Mouse (Mus musculus): ENCODE measurements around the gene Gm44973. TPM values are rescaled to one million over a fixed set of nuclear protein-coding genes. Genes with fewer than 3 reads are reported as not detected.
"Not testable (repeated sequence)": the region's sequence is repeated elsewhere in the genome, so short reads cannot be mapped to it uniquely, and the experiment has no call there.

The Gm44973 gene
- polyA plus RNA-seq, 2 experiments, result 0.03 to 1.9 TPM

DNA sequence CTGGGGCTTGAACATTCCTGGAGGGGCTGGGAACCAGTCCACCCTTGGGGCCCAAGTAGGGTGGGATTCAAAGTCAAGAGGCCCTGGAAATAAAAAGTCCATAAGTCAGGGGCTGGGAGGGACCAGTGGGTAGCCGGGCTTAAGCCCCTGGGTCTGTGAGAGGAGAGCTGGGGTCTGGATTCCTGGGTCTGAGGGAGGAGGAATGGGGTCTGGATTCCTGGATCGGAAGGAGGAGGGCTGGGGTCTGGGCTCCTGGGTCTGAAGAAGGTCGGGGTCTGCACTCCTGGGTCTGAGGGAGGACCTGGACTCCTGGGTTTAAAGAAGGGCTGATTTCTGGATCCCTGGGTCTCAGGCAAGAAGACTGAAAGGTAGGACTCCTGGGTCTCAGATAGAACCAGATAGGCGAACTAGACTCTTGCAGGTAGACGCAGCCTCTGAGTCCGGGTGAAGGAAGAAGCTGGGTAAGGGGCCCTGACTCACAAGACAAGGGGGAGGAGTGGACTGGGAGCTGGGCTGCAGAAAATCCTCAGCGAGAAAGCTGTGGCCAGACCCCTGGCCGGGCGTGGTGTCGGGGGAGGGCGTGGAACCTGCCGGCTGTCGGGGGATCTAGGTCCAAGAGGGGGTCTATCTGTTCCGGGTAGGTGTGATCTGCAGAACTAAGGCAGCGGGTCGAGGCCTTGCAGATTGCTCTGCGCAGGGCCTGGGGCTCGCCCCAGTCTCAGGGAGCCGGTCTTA, 19.9 kb upstream of the Gm44973 start:
- WGBS (ENCODE audit: insufficient replicate concordance), result 6% methylated on average over 19 of the region's 19 CpGs
- ATAC-seq (ENCODE audit: insufficient read depth), result no peak; the same call in 1 of the 2 replicates
- no peak overlapping the region for H3K27ac ChIP-seq

DNA sequence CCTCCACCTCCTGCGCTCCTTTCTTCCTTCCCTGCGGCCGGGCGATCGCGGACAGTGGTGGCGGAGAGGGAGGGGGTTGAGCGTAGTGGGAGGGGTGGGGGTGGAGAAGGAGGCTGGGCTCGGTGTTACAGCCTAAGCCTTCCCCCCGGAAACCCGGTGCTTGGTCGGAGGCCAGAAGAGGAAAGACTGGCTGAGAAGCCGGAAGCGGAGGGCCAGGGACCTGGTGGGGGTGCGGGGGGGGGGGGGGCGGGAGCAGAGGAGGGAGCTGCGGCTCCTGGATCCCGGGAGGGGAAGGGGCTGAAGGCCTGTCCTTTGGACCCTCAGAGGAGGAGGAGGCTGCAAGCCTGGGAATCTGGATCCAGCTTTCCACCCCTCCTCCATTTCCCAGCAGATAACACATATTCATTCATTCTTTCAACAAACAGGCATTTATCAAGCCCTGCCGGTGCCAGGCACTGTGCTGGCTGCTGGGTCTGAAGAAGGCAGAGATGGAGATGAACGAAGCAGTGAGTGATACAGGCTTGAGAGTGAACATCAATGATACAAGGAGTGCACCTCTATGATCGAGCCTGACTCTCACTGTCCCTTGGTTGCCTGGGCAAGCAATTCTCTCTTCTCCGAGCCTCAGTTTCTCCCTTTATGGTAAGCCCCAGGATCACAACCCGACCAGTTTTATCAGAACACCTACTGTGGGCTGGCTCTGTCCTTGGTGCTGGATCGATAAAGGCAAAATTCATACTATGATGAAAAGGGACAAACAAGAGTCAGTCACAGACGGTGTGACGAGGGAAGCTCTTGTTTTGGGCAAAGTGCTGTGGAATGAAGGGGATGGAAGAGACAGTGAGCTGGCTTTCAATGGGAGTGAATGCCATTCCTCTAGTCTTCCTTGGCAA, 19.0 kb upstream of the Gm44973 start, which contains the start of gene Zfp579:
Gene Zfp579 (minus strand): TSS at position 156 of the 893 bp plus-strand sequence.
- no peaks in the 10 kb centered on the region for H3K9me3 ChIP-seq (ENCODE audit: control insufficient read depth, low read length)
- no peaks in the 10 kb centered on the region for H3K4me1 ChIP-seq (replicated peaks; ENCODE audit: control insufficient read depth in 2 of 2, insufficient read depth in 2 of 2, low read length in 1 of 2)
- peak within 1 kb of the TSS; percentile 54 to 55 for H3K4me3 ChIP-seq (ENCODE audit: insufficient read depth in 1 of 2, low read depth in 2 of 2, low read length in 2 of 2)
- H3K27me3 ChIP-seq (ENCODE audit: control insufficient read depth, insufficient read depth, low read length), result peaks cover 20% of the 10 kb centered on the region
- TF ChIP-seq EP300 (IDR thresholded peaks at IDR 0.05; ENCODE audit: low read depth) (no peak), CTCF (IDR thresholded peaks at IDR 0.05; ENCODE audit: low read depth) (no peak)
- H3K4me2 ChIP-seq (ENCODE audit: low read depth), result peak within 1 kb of the TSS; percentile 54
- H3K36me3 ChIP-seq (replicated peaks; ENCODE audit: control insufficient read depth, insufficient read depth, low read depth), result no peaks in the 10 kb centered on the region
- H3K9ac ChIP-seq (replicated peaks), result 0 out of 2 replicates have a peak within 1 kb of the TSS, but pooled peaks have one; percentile 20
- DNase-seq (ENCODE audit: low read depth in 3 of 3, low spot score in 3 of 3) (peak in 2 of 3 experiments; percentile 31 to 33), ATAC-seq (ENCODE audit: insufficient read depth) (peak; percentile 64)
- no peak within 1 kb of the TSS for H3K27ac ChIP-seq
- WGBS (ENCODE audit: insufficient replicate concordance), result 5% methylated on average over 23 of the region's 26 CpGs

More for the DNA sequence above, 19.9 kb upstream of the Gm44973 start:
- TF ChIP-seq CTCF (IDR thresholded peaks at IDR 0.05; ENCODE audit: low read depth), result no peak
- Histone ChIP-seq H3K36me3 (replicated peaks; ENCODE audit: control insufficient read depth, insufficient read depth, low read depth) (no peaks in the 10 kb centered on the region), H3K4me3 (ENCODE audit: insufficient read depth in 1 of 2, low read depth in 2 of 2, low read length in 2 of 2) (peak overlapping the region; percentile 54 to 55), H3K27me3 (ENCODE audit: control insufficient read depth, insufficient read depth, low read length) (peaks cover 20% of the 10 kb centered on the region), H3K9ac (replicated peaks) (0 out of 2 replicates have a peak overlapping the region, but pooled peaks have one; percentile 20), H3K4me1 (replicated peaks; ENCODE audit: control insufficient read depth in 2 of 2, insufficient read depth in 2 of 2, low read length in 1 of 2) (no peaks in the 10 kb centered on the region), H3K9me3 (ENCODE audit: control insufficient read depth, low read length) (no peaks in the 10 kb centered on the region), H3K4me2 (ENCODE audit: low read depth) (peak overlapping the region; percentile 54)
- no peak for DNase-seq (ENCODE audit: low read depth in 3 of 3, low spot score in 3 of 3)

DNA sequence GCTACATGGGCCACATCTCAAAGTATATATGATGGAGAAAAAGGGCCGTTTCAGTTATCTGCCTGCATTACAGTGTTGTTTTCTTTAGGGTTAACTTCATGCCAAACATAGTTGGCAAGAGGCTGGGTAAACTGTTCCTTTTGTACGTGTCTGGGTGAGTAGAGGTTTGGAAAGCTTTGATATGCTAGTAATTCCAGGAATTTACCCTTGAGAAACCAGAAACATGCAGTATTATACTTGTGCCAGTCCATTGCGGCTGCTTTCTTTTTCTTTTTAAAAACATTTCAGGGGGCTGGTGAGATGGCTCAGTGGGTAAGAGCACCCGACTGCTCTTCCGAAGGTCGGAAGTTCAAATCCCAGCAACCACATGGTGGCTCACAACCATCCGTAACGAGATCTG, 18.4 kb upstream of the Gm44973 start:
- Histone ChIP-seq H3K27ac (no peak overlapping the region), H3K4me2 (ENCODE audit: low read depth) (no peak overlapping the region), H3K27me3 (ENCODE audit: control insufficient read depth, insufficient read depth, low read length) (peaks cover 20% of the 10 kb centered on the region), H3K9ac (replicated peaks) (no peak overlapping the region), H3K9me3 (ENCODE audit: control insufficient read depth, low read length) (no peaks in the 10 kb centered on the region), H3K4me3 (ENCODE audit: insufficient read depth in 1 of 2, low read depth in 2 of 2, low read length in 2 of 2) (no peak overlapping the region), H3K4me1 (replicated peaks; ENCODE audit: control insufficient read depth in 2 of 2, insufficient read depth in 2 of 2, low read length in 1 of 2) (no peaks in the 10 kb centered on the region), H3K36me3 (replicated peaks; ENCODE audit: control insufficient read depth, insufficient read depth, low read depth) (no peaks in the 10 kb centered on the region)
- WGBS (ENCODE audit: insufficient replicate concordance), result 59% methylated on average over 6 of the region's 8 CpGs
- TF ChIP-seq CTCF (IDR thresholded peaks at IDR 0.05; ENCODE audit: low read depth) (no peak), EP300 (IDR thresholded peaks at IDR 0.05; ENCODE audit: low read depth) (no peak)
- DNase-seq (ENCODE audit: low read depth in 3 of 3, low spot score in 3 of 3), result no peak
- no peak for ATAC-seq (ENCODE audit: insufficient read depth)

DNA sequence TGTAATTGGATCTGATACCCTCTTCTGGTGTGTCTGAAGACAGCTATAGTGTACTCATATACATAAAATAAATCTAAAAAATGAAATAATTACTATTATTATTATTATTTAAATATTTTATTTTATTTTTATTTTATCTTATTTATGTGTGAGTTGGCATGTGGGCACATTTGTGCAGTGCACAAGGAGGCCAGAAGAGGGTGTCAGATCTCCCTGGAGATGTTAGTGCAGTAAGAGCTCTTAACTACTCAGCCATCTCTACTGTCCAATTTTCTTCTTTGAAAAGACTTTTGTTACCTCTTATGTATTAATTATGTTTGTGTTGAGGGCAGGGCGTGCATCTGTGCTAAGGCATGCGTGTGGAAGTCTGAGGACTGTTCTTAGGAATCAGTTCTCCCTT, 15.4 kb upstream of the Gm44973 start:
- Histone ChIP-seq H3K9me3 (ENCODE audit: control insufficient read depth, low read length) (no peaks in the 10 kb centered on the region), H3K4me3 (ENCODE audit: insufficient read depth in 1 of 2, low read depth in 2 of 2, low read length in 2 of 2) (no peak overlapping the region), H3K27ac (no peak overlapping the region), H3K4me1 (replicated peaks; ENCODE audit: control insufficient read depth in 2 of 2, insufficient read depth in 2 of 2, low read length in 1 of 2) (no peaks in the 10 kb centered on the region), H3K4me2 (ENCODE audit: low read depth) (no peak overlapping the region), H3K9ac (replicated peaks) (no peak overlapping the region), H3K36me3 (replicated peaks; ENCODE audit: control insufficient read depth, insufficient read depth, low read depth) (no peaks in the 10 kb centered on the region), H3K27me3 (ENCODE audit: control insufficient read depth, insufficient read depth, low read length) (peaks cover 4% of the 10 kb centered on the region; the same call in 1 of the 2 replicates)
- ATAC-seq (ENCODE audit: insufficient read depth) (no peak), DNase-seq (ENCODE audit: low read depth in 3 of 3, low spot score in 3 of 3) (no peak)
- TF ChIP-seq EP300 (IDR thresholded peaks at IDR 0.05; ENCODE audit: low read depth) (no peak), CTCF (IDR thresholded peaks at IDR 0.05; ENCODE audit: low read depth) (peak; percentile 49)
- WGBS (ENCODE audit: insufficient replicate concordance), result 30% methylated on average over 2 of the region's 2 CpGs

DNA sequence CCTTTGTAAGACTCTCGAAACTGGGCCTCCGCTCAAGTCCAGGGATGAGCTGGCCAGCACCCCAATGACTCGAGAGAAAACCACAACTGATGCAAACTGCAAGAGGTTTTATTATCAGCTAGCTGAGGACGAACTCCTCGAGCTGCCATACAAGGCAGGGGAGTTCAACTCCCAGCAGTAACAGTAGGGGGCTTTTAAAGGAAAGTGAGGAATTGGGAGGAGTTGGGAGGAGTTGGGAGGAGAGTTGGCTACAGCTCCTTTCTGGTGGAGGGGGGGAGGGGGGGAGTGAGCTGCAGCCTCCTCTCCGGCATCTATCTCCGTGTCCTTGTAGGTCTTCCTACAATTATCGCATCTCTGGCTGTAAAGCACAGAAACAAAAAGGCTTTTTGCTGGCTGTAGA, 12.4 kb upstream of the Gm44973 start:
- not testable (repeated sequence) for ATAC-seq (ENCODE audit: insufficient read depth); H3K9ac ChIP-seq (replicated peaks); H3K9me3 ChIP-seq (ENCODE audit: control insufficient read depth, low read length); H3K36me3 ChIP-seq (replicated peaks; ENCODE audit: control insufficient read depth, insufficient read depth, low read depth); H3K27me3 ChIP-seq (ENCODE audit: control insufficient read depth, insufficient read depth, low read length); DNase-seq (ENCODE audit: low read depth in 3 of 3, low spot score in 3 of 3); H3K27ac ChIP-seq; H3K4me1 ChIP-seq (replicated peaks; ENCODE audit: control insufficient read depth in 2 of 2, insufficient read depth in 2 of 2, low read length in 1 of 2); H3K4me3 ChIP-seq (ENCODE audit: insufficient read depth in 1 of 2, low read depth in 2 of 2, low read length in 2 of 2); H3K4me2 ChIP-seq (ENCODE audit: low read depth)
- 64% methylated on average over 8 of the region's 8 CpGs for WGBS (ENCODE audit: insufficient replicate concordance)
